Mouse (Mus musculus): ENCODE data around the gene Six5. TPM values are rescaled to one million over a fixed set of nuclear protein-coding genes. Genes with fewer than 3 reads are reported as not detected.

The Six5 gene
- polyA plus RNA-seq, 1 experiment = 39.6 TPM

- DNase-seq = peak; percentile 89
- peaks cover 4% of the 10 kb centered on the region; the same call in 1 of the 2 replicates for H3K4me1 ChIP-seq (ENCODE audit: control insufficient read depth, insufficient read depth, low read length)
- under 1% methylated on average over 14 of the region's 15 CpGs for WGBS
- H3K4me3 ChIP-seq (replicated peaks; ENCODE audit: extremely low read depth, low read depth, low read length) = peak overlapping the region; percentile 42
- TF ChIP-seq POLR2A (IDR thresholded peaks at IDR 0.05; ENCODE audit: borderline replicate concordance, extremely low read depth, low read depth, low read length) = no peak
- TF ChIP-seq CTCF (IDR thresholded peaks at IDR 0.05; ENCODE audit: insufficient read depth, low read length) = peak; percentile 65
These were observed 1.2 kb upstream of the Six5 start for GRCm38 (mm10) chr7:19093174-19093521.

- WGBS = under 1% methylated on average over 45 of the region's 45 CpGs
- TF ChIP-seq POLR2A (IDR thresholded peaks at IDR 0.05; ENCODE audit: borderline replicate concordance, extremely low read depth, low read depth, low read length) (peak; percentile 90), CTCF (IDR thresholded peaks at IDR 0.05; ENCODE audit: insufficient read depth, low read length) (no peak)
- peak; percentile 93 for DNase-seq
- peaks cover 4% of the 10 kb centered on the region; the same call in 1 of the 2 replicates for H3K4me1 ChIP-seq (ENCODE audit: control insufficient read depth, insufficient read depth, low read length)
- H3K4me3 ChIP-seq (replicated peaks; ENCODE audit: extremely low read depth, low read depth, low read length) = peak overlapping the region; percentile 82
These were observed 633 bp upstream of the Six5 start for GRCm38 (mm10) chr7:19093537-19094385.

- Histone ChIP-seq H3K4me1 (ENCODE audit: control insufficient read depth, insufficient read depth, low read length) (peaks cover 4% of the 10 kb centered on the region; the same call in 1 of the 2 replicates), H3K4me3 (replicated peaks; ENCODE audit: extremely low read depth, low read depth, low read length) (peak overlapping the region; percentile 82)
- TF ChIP-seq POLR2A (IDR thresholded peaks at IDR 0.05; ENCODE audit: borderline replicate concordance, extremely low read depth, low read depth, low read length) (peak; percentile 12; the same call in 1 of the 2 replicates), CTCF (IDR thresholded peaks at IDR 0.05; ENCODE audit: insufficient read depth, low read length) (no peak)
- DNase-seq = peak; percentile 69
- under 1% methylated on average over 83 of the region's 87 CpGs for WGBS
These were observed 694 bp downstream of the Six5 start for GRCm38 (mm10) chr7:19094826-19095750.

GRCm38 (mm10) chr7:19095751-19096110, 1.3 kb downstream of the Six5 start:
- Histone ChIP-seq H3K4me3 (replicated peaks; ENCODE audit: extremely low read depth, low read depth, low read length) (peak overlapping the region; percentile 10), H3K4me1 (ENCODE audit: control insufficient read depth, insufficient read depth, low read length) (peaks cover 4% of the 10 kb centered on the region; the same call in 1 of the 2 replicates)
- no peak for TF ChIP-seq CTCF (IDR thresholded peaks at IDR 0.05; ENCODE audit: insufficient read depth, low read length)
- TF ChIP-seq POLR2A (IDR thresholded peaks at IDR 0.05; ENCODE audit: borderline replicate concordance, extremely low read depth, low read depth, low read length) = no peak
- 2% methylated on average over 19 of the region's 19 CpGs for WGBS
- no peak for DNase-seq

DNA sequence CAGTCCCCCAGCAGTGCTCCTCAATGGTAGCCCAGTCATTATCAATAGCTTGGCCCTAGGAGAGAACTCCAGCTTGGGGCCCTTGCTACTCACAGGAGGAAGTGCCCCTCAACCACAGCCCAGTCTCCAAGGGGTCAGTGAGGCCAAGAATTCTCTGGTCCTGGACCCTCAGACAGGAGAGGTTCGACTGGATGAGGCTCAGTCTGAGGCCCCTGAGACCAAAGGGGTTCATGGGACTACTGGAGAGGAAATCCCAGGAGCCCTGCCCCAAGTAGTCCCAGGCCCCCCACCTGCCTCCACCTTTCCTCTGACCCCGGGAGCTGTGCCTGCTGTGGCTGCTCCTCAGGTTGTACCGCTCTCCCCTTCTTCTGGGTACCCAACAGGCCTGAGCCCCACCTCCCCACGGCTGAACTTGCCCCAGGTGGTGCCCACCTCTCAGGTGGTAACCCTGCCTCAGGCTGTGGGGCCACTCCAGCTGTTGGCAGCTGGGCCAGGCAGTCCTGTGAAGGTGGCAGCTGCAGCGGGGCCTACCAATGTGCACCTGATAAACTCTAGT, 2.1 kb downstream of the Six5 start:
- Histone ChIP-seq H3K4me1 (ENCODE audit: control insufficient read depth, insufficient read depth, low read length) (peaks cover 4% of the 10 kb centered on the region; the same call in 1 of the 2 replicates), H3K4me3 (replicated peaks; ENCODE audit: extremely low read depth, low read depth, low read length) (no peak overlapping the region)
- no peak for DNase-seq
- WGBS = 82% methylated on average over 5 of the region's 5 CpGs
- no peak for TF ChIP-seq POLR2A (IDR thresholded peaks at IDR 0.05; ENCODE audit: borderline replicate concordance, extremely low read depth, low read depth, low read length)
- TF ChIP-seq CTCF (IDR thresholded peaks at IDR 0.05; ENCODE audit: insufficient read depth, low read length) = no peak

GRCm38 (mm10) chr7:19097217-19097616, 2.8 kb downstream of the Six5 start:
- TF ChIP-seq CTCF (IDR thresholded peaks at IDR 0.05; ENCODE audit: insufficient read depth, low read length) (no peak), POLR2A (IDR thresholded peaks at IDR 0.05; ENCODE audit: borderline replicate concordance, extremely low read depth, low read depth, low read length) (no peak)
- DNase-seq = no peak
- Histone ChIP-seq H3K4me3 (replicated peaks; ENCODE audit: extremely low read depth, low read depth, low read length) (no peak overlapping the region), H3K4me1 (ENCODE audit: control insufficient read depth, insufficient read depth, low read length) (peaks cover 4% of the 10 kb centered on the region; the same call in 1 of the 2 replicates)
- 50% methylated on average over 2 of the region's 2 CpGs for WGBS

- DNase-seq = no peak
- Histone ChIP-seq H3K4me1 (ENCODE audit: control insufficient read depth, insufficient read depth, low read length) (peaks cover 4% of the 10 kb centered on the region; the same call in 1 of the 2 replicates), H3K4me3 (replicated peaks; ENCODE audit: extremely low read depth, low read depth, low read length) (no peak overlapping the region)
- TF ChIP-seq POLR2A (IDR thresholded peaks at IDR 0.05; ENCODE audit: borderline replicate concordance, extremely low read depth, low read depth, low read length) (no peak), CTCF (IDR thresholded peaks at IDR 0.05; ENCODE audit: insufficient read depth, low read length) (no peak)
These were observed 3.5 kb downstream of the Six5 start for GRCm38 (mm10) chr7:19097863-19098262.

DNA sequence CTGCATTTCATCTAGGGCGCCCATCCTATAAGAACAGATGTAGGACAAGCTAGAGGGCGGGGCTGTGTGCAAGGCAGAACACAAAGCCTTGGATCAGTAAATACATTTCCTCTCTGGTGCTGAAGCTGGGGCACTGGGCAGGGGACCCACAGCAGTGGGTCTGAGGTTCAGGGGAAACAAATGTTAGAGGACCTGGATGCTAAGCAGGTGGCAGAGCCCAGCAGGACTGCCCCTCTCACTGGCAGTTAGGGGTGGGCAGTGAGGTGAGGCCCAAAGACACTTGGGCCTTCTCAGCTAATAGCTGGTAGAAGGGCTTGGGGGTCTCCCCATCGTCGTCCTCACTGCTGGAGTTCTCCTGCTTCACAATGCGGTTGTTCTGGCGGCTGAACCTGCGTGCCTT, 4.4 kb downstream of the Six5 start:
- TF ChIP-seq POLR2A (IDR thresholded peaks at IDR 0.05; ENCODE audit: borderline replicate concordance, extremely low read depth, low read depth, low read length) (no peak), CTCF (IDR thresholded peaks at IDR 0.05; ENCODE audit: insufficient read depth, low read length) (no peak)
- no peak for DNase-seq
- Histone ChIP-seq H3K4me1 (ENCODE audit: control insufficient read depth, insufficient read depth, low read length) (0 out of 2 replicates have a peak, but pooled peaks cover 4% of the 10 kb centered on the region), H3K4me3 (replicated peaks; ENCODE audit: extremely low read depth, low read depth, low read length) (no peak overlapping the region)
- 84% methylated on average over 7 of the region's 7 CpGs for WGBS

- no peak overlapping the region for H3K4me3 ChIP-seq (replicated peaks; ENCODE audit: extremely low read depth, low read depth, low read length)
- TF ChIP-seq POLR2A (IDR thresholded peaks at IDR 0.05; ENCODE audit: borderline replicate concordance, extremely low read depth, low read depth, low read length) (no peak), CTCF (IDR thresholded peaks at IDR 0.05; ENCODE audit: insufficient read depth, low read length) (no peak)
- 79% methylated on average over 1 of the region's 1 CpGs for WGBS
- DNase-seq = no peak
- 0 out of 2 replicates have a peak, but pooled peaks cover 4% of the 10 kb centered on the region for H3K4me1 ChIP-seq (ENCODE audit: control insufficient read depth, insufficient read depth, low read length)
These were observed 5.9 kb downstream of the Six5 start for GRCm38 (mm10) chr7:19100290-19100689.

Measured in lung, adult 2 months (tissue).